Mouse (Mus musculus): ENCODE measurements around the gene Gnai3. TPM values are rescaled to one million over a fixed set of nuclear protein-coding genes. Genes with fewer than 3 reads are reported as not detected.

Gnai3 gene
- polyA plus RNA-seq, 1 experiment = 28.8 TPM

GRCm38 (mm10) chr3:108081681-108082080, 64.3 kb downstream of the Gnai3 start:
- no peak overlapping the region for H3K4me3 ChIP-seq (ENCODE audit: insufficient read depth, poor library complexity, severe bottlenecking)
- no peak overlapping the region for H3ac ChIP-seq (ENCODE audit: control insufficient read depth, insufficient read length, low read depth)
- H3K27me3 ChIP-seq (ENCODE audit: control insufficient read depth, insufficient read depth, insufficient read length) = no peaks in the 10 kb centered on the region
- H3K79me3 ChIP-seq (ENCODE audit: low read depth) = peaks cover 38% of the 10 kb centered on the region
- H3K36me3 ChIP-seq (ENCODE audit: control insufficient read depth, insufficient read depth) = peaks cover 50% of the 10 kb centered on the region
- TF ChIP-seq FOSL1 (IDR thresholded peaks at IDR 0.05; ENCODE audit: insufficient read depth, low read length, poor library complexity, severe bottlenecking) = no peak
- no peak for TF ChIP-seq CTCF (IDR thresholded peaks at IDR 0.05; ENCODE audit: control insufficient read depth, insufficient read depth, insufficient read length)
- TF ChIP-seq MYOG (IDR thresholded peaks at IDR 0.05; ENCODE audit: control insufficient read depth, extremely low read depth, insufficient read length) = no peak
- peaks cover 68% of the 10 kb centered on the region for H3K79me2 ChIP-seq (ENCODE audit: control insufficient read depth, insufficient read depth)

GRCm38 (mm10) chr3:108076836-108077235, 69.1 kb downstream of the Gnai3 start:
- H3ac ChIP-seq (ENCODE audit: control insufficient read depth, insufficient read length, low read depth) = no peak overlapping the region
- peaks cover 24% of the 10 kb centered on the region for H3K79me2 ChIP-seq (ENCODE audit: control insufficient read depth, insufficient read depth)
- no peaks in the 10 kb centered on the region for H3K27me3 ChIP-seq (ENCODE audit: control insufficient read depth, insufficient read depth, insufficient read length)
- no peak overlapping the region for H3K4me3 ChIP-seq (ENCODE audit: insufficient read depth, poor library complexity, severe bottlenecking)
- peaks cover 68% of the 10 kb centered on the region for H3K36me3 ChIP-seq (ENCODE audit: control insufficient read depth, insufficient read depth)
- peaks cover 7% of the 10 kb centered on the region for H3K79me3 ChIP-seq (ENCODE audit: low read depth)
- TF ChIP-seq MYOD1 (IDR thresholded peaks at IDR 0.05; ENCODE audit: control insufficient read depth, insufficient read length, low read depth) = no peak
- no peak for TF ChIP-seq CTCF (IDR thresholded peaks at IDR 0.05; ENCODE audit: control insufficient read depth, insufficient read depth, insufficient read length)
- no peak for TF ChIP-seq FOSL1 (IDR thresholded peaks at IDR 0.05; ENCODE audit: insufficient read depth, low read length, poor library complexity, severe bottlenecking)
- TF ChIP-seq MAX (IDR thresholded peaks at IDR 0.05) = no peak
- TF ChIP-seq USF1 (IDR thresholded peaks at IDR 0.05; ENCODE audit: low read depth) = no peak
- TF ChIP-seq MYOG (IDR thresholded peaks at IDR 0.05; ENCODE audit: control insufficient read depth, extremely low read depth, insufficient read length) = no peak
- TF ChIP-seq CEBPB (IDR thresholded peaks at IDR 0.05; ENCODE audit: low read depth) = no peak

- no peaks in the 10 kb centered on the region for H3K27me3 ChIP-seq (ENCODE audit: control insufficient read depth, insufficient read depth, insufficient read length)
- H3K79me3 ChIP-seq (ENCODE audit: low read depth) = no peaks in the 10 kb centered on the region
- H3K36me3 ChIP-seq (ENCODE audit: control insufficient read depth, insufficient read depth) = peaks cover 46% of the 10 kb centered on the region
- no peak overlapping the region for H3K4me3 ChIP-seq (ENCODE audit: insufficient read depth, poor library complexity, severe bottlenecking)
- no peaks in the 10 kb centered on the region for H3K79me2 ChIP-seq (ENCODE audit: control insufficient read depth, insufficient read depth)
- no peak for TF ChIP-seq USF1 (IDR thresholded peaks at IDR 0.05; ENCODE audit: low read depth)
- H3ac ChIP-seq (ENCODE audit: control insufficient read depth, insufficient read length, low read depth) = no peak overlapping the region
Measured at GRCm38 (mm10) chr3:108072983-108073569, 72.9 kb downstream of the Gnai3 start.

- no peaks in the 10 kb centered on the region for H3K79me3 ChIP-seq (ENCODE audit: low read depth)
- H3K36me3 ChIP-seq (ENCODE audit: control insufficient read depth, insufficient read depth) = peaks cover 21% of the 10 kb centered on the region
- H3K4me3 ChIP-seq (ENCODE audit: insufficient read depth, poor library complexity, severe bottlenecking) = no peak overlapping the region
- no peaks in the 10 kb centered on the region for H3K79me2 ChIP-seq (ENCODE audit: control insufficient read depth, insufficient read depth)
- no peak for TF ChIP-seq USF1 (IDR thresholded peaks at IDR 0.05; ENCODE audit: low read depth)
- TF ChIP-seq MAX (IDR thresholded peaks at IDR 0.05) = no peak
- no peak for TF ChIP-seq MYOG (IDR thresholded peaks at IDR 0.05; ENCODE audit: control insufficient read depth, extremely low read depth, insufficient read length)
- peak; percentile 75 for TF ChIP-seq CTCF (IDR thresholded peaks at IDR 0.05; ENCODE audit: control insufficient read depth, insufficient read depth, insufficient read length)
- no peak for TF ChIP-seq CEBPB (IDR thresholded peaks at IDR 0.05; ENCODE audit: low read depth)
- no peak for TF ChIP-seq FOSL1 (IDR thresholded peaks at IDR 0.05; ENCODE audit: insufficient read depth, low read length, poor library complexity, severe bottlenecking)
- TF ChIP-seq MYOD1 (IDR thresholded peaks at IDR 0.05; ENCODE audit: control insufficient read depth, insufficient read length, low read depth) = no peak
- no peak overlapping the region for H3ac ChIP-seq (ENCODE audit: control insufficient read depth, insufficient read length, low read depth)
- H3K27me3 ChIP-seq (ENCODE audit: control insufficient read depth, insufficient read depth, insufficient read length) = no peaks in the 10 kb centered on the region
Measured at GRCm38 (mm10) chr3:108070295-108071293, 75.4 kb downstream of the Gnai3 start.

- Histone ChIP-seq H3K79me2 (ENCODE audit: control insufficient read depth, insufficient read depth) (no peaks in the 10 kb centered on the region), H3K79me3 (ENCODE audit: low read depth) (no peaks in the 10 kb centered on the region), H3K27me3 (ENCODE audit: control insufficient read depth, insufficient read depth, insufficient read length) (no peaks in the 10 kb centered on the region), H3K36me3 (ENCODE audit: control insufficient read depth, insufficient read depth) (peaks cover 9% of the 10 kb centered on the region), H3ac (ENCODE audit: control insufficient read depth, insufficient read length, low read depth) (no peak overlapping the region), H3K4me3 (ENCODE audit: insufficient read depth, poor library complexity, severe bottlenecking) (no peak overlapping the region)
- TF ChIP-seq CEBPB (IDR thresholded peaks at IDR 0.05; ENCODE audit: low read depth) = no peak
- no peak for TF ChIP-seq MAX (IDR thresholded peaks at IDR 0.05)
- no peak for TF ChIP-seq FOSL1 (IDR thresholded peaks at IDR 0.05; ENCODE audit: insufficient read depth, low read length, poor library complexity, severe bottlenecking)
- TF ChIP-seq CTCF (IDR thresholded peaks at IDR 0.05; ENCODE audit: control insufficient read depth, insufficient read depth, insufficient read length) = no peak
- no peak for TF ChIP-seq MYOG (IDR thresholded peaks at IDR 0.05; ENCODE audit: control insufficient read depth, extremely low read depth, insufficient read length)
- TF ChIP-seq USF1 (IDR thresholded peaks at IDR 0.05; ENCODE audit: low read depth) = no peak
- TF ChIP-seq MYOD1 (IDR thresholded peaks at IDR 0.05; ENCODE audit: control insufficient read depth, insufficient read length, low read depth) = no peak
Measured at GRCm38 (mm10) chr3:108069231-108069870, 76.6 kb downstream of the Gnai3 start.
